Mouse (Mus musculus) layer of hippocampus, postnatal 36 days (tissue): Measurements from ENCODE around the gene Ercc4. TPM values are rescaled to one million over a fixed set of nuclear protein-coding genes. Genes with fewer than 3 reads are reported as not detected.

ENCODE experiments used
- DNase-seq, 2 experiments: peaks; one replicate each; pipeline ENCODE4 v3.0.0; 2022
- total RNA-seq, 2 experiments: library from RNA; stranded (reverse); gene quantifications; 2 replicates each; pipeline ENCODE4 v1.2.3; 2021

Gene Ercc4
- total RNA-seq, 2 experiments from 2014 or later: 24.7 to 27.0 TPM

GRCm38 (mm10) chr16:13196626-13197025 is 87.1 kb downstream of the Ercc4 start:
- DNase-seq: peak in 1 of 2 experiments; percentile 21

GRCm38 (mm10) chr16:13197293-13197692 is 87.8 kb downstream of the Ercc4 start:
- peak; percentile 76 to 78 for DNase-seq

- no peak for DNase-seq
Observed at GRCm38 (mm10) chr16:13199204-13199603, 89.7 kb downstream of the Ercc4 start.

Other genes with a start within 250 kb of the Ercc4 start
- 100 to 1,000 TPM; 156 to 177 TPM for gene Mrtfb, start 146.8 kb downstream of the Ercc4 start, total RNA-seq